Mouse (Mus musculus): ENCODE measurements around the gene Ltb4r1.

The Ltb4r1 gene

GRCm38 (mm10) chr14:55785195-55785594, 19.4 kb downstream of the Ltb4r1 start:
- peak; percentile 0 for DNase-seq (ENCODE audit: low spot score in 2 of 2)

DNA sequence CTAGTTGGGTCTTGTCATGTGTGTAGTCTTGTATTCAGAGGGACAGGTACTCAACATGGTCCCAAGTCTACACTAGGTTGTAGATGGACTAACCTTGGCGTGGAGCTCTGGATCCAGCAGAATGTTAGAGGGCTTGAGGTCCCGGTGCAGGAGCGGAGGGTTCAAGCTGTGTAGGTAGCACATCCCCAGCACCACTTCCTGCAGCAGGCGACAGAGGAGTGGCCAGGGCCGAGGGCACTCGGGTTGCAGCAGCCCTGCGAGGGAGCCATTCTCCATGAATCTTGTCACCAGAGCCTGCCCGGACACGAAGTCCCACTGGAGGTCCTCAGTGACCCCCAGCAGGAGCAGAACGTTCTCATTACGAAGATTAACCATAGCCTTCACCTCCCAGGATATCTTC, 22.0 kb downstream of the Ltb4r1 start:
- DNase-seq (ENCODE audit: low spot score in 2 of 2), result peak in 1 of 2 experiments; percentile 0

GRCm38 (mm10) chr14:55788256-55789050, 22.7 kb downstream of the Ltb4r1 start, which contains the start of gene Ripk3:
TSS of gene Ripk3 (minus strand) at chr14:55788865.
- peak; percentile 34 to 64 for DNase-seq (ENCODE audit: low spot score in 2 of 2)

DNA sequence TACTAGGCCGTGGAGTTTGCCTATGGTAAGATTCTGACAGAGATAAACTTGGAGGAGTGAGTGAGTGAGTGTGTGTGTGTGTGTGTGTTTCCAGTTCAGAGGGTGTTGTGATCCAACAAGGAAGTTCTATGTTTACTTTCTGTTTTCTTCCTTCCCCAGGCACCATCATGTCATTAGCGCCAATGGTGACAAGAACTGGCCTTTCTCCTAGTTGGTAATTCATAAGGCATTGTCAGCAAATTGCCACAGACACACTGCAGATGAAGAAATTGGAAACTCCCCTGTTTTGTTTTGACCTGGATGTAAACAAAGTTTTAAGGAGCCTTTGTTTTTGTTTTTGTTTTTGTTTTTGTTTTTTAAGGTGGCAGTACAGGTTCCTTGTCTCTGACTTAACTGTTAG, 27.7 kb downstream of the Ltb4r1 start:
- DNase-seq (ENCODE audit: low spot score in 2 of 2), result no peak

DNA sequence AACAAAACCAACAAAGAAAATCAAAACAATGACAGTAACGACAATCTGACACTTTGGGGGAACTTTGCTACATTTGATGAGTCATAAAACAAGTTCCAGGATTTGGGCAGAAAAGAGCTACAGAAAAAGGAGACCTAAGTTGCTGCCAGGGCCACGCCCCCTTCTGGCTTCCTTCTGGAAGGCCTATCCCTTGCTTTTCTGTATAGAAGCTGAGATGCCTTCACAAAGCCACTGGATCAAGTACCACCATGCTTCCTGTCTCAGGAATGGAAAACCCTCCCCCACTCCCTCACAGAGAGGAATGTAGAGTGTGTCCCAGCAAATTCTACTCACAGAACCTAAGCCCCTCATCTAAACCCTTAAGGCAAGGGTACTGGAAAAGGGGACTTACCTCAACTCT, 28.2 kb downstream of the Ltb4r1 start:
- DNase-seq (ENCODE audit: low spot score in 2 of 2), result peak in 1 of 2 experiments; percentile 0

- peak in 1 of 2 experiments; percentile 4 for DNase-seq (ENCODE audit: low spot score in 2 of 2)
Observed at GRCm38 (mm10) chr14:55795380-55796163, 29.8 kb downstream of the Ltb4r1 start.

DNA sequence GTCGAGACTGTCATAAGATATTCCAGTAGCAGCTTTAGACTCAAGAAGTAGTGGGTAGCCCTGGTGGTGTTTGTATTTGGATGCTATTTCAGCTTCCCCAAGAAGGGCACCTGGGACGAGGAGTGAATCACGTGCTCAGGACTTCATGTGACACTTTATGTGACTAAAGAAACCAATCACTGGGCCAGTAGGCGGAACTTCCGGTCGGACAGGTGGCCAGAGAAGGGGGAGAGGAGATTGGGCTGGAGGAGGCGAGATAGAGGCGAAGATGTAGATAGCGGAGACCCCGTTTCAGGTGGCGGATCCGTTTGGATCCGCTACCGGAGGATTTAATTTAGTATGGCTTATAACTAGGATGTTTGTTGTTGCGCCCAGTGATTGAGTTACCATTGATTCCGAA, 49.1 kb downstream of the Ltb4r1 start:
- peak; percentile 67 to 76 for DNase-seq (ENCODE audit: low spot score in 2 of 2)

- peak; percentile 72 to 82 for DNase-seq (ENCODE audit: low spot score in 2 of 2)
Observed at GRCm38 (mm10) chr14:55815310-55815751, 49.6 kb downstream of the Ltb4r1 start.
